Mouse (Mus musculus) myocyte (in vitro differentiated cells): Measurements from ENCODE around the gene Cdk12.

Experiments used
- E2F4 ChIP-seq: IDR thresholded peaks from one replicate; pipeline ENCODE4 v1.6.1; 2011; ENCODE audit warnings: mild to moderate bottlenecking, control low read depth, moderate library complexity; ENCODE audit not compliant: insufficient read depth
- MAX ChIP-seq: IDR thresholded peaks from one replicate; pipeline ENCODE4 v1.6.1; 2011; ENCODE audit warnings: low read depth, mild to moderate bottlenecking, control low read depth
- POLR2A ChIP-seq: IDR thresholded peaks from one replicate; pipeline ENCODE4 v1.6.1; 2011; ENCODE audit warnings: low read depth, mild to moderate bottlenecking, control low read depth, moderate library complexity; ENCODE audit not compliant: insufficient read length
- POLR2AphosphoS2 ChIP-seq: IDR thresholded peaks from one replicate; pipeline ENCODE4 v1.6.1; 2011; ENCODE audit warnings: low read depth, control low read depth; ENCODE audit not compliant: insufficient read length
- TCF12 ChIP-seq: IDR thresholded peaks from one replicate; pipeline ENCODE4 v1.6.1; 2011; ENCODE audit warnings: mild to moderate bottlenecking, control low read depth; ENCODE audit not compliant: poor library complexity, insufficient read depth, severe bottlenecking

DNA sequence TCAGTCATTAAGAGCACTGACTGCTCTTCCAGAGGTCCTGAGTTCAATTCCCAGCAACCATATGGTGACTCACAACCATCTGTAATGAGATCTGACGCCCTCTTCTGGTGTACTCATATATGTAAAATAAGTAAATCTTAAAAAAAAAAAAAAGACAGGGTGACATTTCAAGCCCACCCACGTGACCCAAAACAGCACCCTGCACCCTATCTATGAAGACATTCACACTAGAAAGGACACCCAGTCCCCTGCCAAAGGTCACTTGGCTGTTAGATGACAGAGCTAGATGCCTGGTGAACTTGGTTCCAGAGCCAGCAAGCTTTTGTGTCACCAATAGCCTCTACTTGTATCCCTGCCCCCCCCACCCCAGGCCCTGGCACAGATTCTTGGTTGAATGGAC, 90.2 kb downstream of the Cdk12 start:
- TF ChIP-seq POLR2A (no peak), TCF12 (no peak), E2F4 (no peak), MAX (no peak), POLR2AphosphoS2 (no peak)
